Mouse (Mus musculus): ENCODE results near the gene Guca2a.

DNA sequence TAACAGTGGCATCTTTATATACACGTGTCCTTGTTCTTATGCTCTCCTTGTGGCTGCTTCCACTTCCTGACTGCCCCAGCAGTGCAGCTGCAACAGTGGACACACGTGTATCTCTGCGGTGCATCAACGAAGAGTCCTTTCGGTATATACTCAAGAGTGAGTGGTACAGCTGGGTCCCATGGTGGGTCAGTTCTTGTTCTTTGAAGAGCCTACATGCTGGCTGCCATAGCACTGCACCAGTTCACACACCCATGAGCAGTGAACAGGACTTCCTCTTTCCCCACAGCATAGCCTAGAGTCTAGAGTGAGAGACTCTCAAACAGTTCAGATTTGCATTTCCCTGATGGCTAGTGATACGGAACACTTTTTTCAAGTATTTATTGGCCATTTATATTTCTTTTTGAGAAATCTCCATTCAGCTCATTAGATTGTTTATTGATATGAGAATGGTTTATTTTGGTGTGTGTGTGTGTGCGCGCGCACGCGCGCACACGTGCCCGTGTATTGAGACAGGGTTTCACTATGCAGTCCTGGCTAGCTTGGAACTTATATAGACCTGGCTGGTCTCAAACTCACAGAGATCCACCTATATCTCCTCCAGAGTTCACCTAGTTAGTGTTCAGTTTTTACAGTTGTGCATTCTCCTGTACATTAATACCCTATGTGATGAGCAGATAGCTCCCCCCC, 26.0 kb downstream of the Guca2a start:
- TF ChIP-seq CTCF (IDR thresholded peaks at IDR 0.05; ENCODE audit: low read depth, low read length): no peak
- no peak for TF ChIP-seq TAL1 (conservative IDR thresholded peaks at IDR 0.05; ENCODE audit: low read depth, low read length)
